Mouse (Mus musculus): ENCODE data around the gene Dmpk. TPM values are rescaled to one million over a fixed set of nuclear protein-coding genes. Genes with fewer than 3 reads are reported as not detected.

The Dmpk gene
- polyA plus RNA-seq, 1 experiment from 2014 or later = 10.9 TPM

DNA sequence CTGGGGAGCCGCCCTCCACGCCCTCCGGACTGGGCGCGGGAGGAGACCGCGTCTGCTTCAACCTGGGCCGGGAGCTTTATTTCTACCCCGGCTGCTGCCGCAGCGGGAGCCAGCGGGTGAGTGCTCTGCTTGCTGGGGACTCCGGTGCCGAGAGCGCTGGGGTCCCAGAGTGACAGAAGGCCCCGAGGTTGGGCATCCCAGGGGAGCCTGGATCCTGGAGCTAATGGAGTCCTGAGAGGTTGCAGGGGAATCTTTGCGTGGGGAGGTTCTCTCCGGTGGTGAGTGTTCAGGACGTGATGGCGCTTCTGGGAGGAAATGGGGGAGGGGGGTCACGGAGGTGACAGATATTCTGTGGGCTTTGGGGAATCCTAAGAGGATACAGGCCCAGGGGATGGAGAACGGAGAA, 7.1 kb upstream of the Dmpk start:
- no peaks in the 10 kb centered on the region for H3K9me3 ChIP-seq
- peak overlapping the region; percentile 99 for H3K9ac ChIP-seq
- no peak for ATAC-seq (ENCODE audit: low FRiP score, low read depth)
- peaks cover 32% of the 10 kb centered on the region for H3K36me3 ChIP-seq
- H3K4me2 ChIP-seq = peak overlapping the region; percentile 82
- H3K27me3 ChIP-seq = no peaks in the 10 kb centered on the region
- WGBS = under 1% methylated on average over 22 of the region's 22 CpGs
- peak overlapping the region; percentile 75 for H3K27ac ChIP-seq (replicated peaks)
- peak overlapping the region; percentile 84 for H3K4me3 ChIP-seq
- peaks cover 22% of the 10 kb centered on the region for H3K4me1 ChIP-seq (replicated peaks)

DNA sequence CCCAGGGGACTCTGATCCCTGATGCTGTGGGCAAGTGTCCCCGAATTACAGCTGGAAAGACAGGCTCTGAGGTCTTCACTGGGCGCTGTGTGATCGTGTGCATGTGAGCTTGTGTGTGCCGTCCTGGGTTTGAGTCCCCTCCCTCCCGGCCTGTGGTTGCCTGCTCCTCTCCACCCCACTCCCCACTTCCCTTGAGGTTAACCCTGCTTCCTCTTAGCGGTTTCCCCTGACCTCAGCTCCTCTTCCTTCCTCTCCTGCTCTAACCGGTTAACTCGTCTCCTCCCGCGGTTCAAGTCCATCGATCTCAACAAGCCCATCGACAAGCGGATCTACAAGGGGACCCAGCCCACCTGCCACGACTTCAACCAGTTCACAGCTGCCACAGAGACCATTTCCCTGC, 5.9 kb upstream of the Dmpk start:
- no peaks in the 10 kb centered on the region for H3K27me3 ChIP-seq
- no peaks in the 10 kb centered on the region for H3K9me3 ChIP-seq
- peak overlapping the region; percentile 84 for H3K4me3 ChIP-seq
- H3K4me2 ChIP-seq = peak overlapping the region; percentile 82
- H3K9ac ChIP-seq = no peak overlapping the region
- WGBS = 76% methylated on average over 14 of the region's 14 CpGs
- H3K27ac ChIP-seq (replicated peaks) = no peak overlapping the region
- no peak for ATAC-seq (ENCODE audit: low FRiP score, low read depth)
- peaks cover 42% of the 10 kb centered on the region for H3K36me3 ChIP-seq
- H3K4me1 ChIP-seq (replicated peaks) = peaks cover 22% of the 10 kb centered on the region

DNA sequence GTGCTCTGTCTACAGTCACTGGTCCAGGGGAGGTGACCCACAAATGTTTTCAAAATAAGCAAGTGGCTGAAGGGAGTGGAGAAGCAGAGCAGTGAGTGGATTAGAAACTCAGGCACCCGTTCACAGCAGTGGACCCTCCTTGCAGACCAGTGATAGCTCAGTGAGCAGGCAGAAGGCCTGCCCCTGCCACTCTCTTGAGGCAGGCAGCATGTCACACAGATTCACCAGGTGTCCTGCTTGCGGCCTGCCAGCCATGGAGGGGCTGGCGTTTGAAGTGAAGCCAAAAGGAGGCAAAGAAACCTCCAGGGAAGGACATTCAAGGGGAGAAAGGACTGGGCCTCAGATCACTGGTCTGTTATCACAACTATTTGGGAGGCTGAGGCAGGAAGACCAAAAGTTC, 4.9 kb upstream of the Dmpk start:
- no peak overlapping the region for H3K4me2 ChIP-seq
- H3K9me3 ChIP-seq = no peaks in the 10 kb centered on the region
- peaks cover 48% of the 10 kb centered on the region for H3K36me3 ChIP-seq
- ATAC-seq (ENCODE audit: low FRiP score, low read depth) = no peak
- no peak overlapping the region for H3K4me3 ChIP-seq
- H3K4me1 ChIP-seq (replicated peaks) = peaks cover 29% of the 10 kb centered on the region
- no peak overlapping the region for H3K27ac ChIP-seq (replicated peaks)
- 80% methylated on average over 3 of the region's 3 CpGs for WGBS
- no peak overlapping the region for H3K9ac ChIP-seq
- H3K27me3 ChIP-seq = no peaks in the 10 kb centered on the region

GRCm38 (mm10) chr7:19080451-19080950, 3.1 kb upstream of the Dmpk start:
- Histone ChIP-seq H3K9ac (no peak overlapping the region), H3K27me3 (no peaks in the 10 kb centered on the region), H3K9me3 (no peaks in the 10 kb centered on the region), H3K27ac (replicated peaks) (no peak overlapping the region), H3K4me2 (no peak overlapping the region), H3K36me3 (peaks cover 53% of the 10 kb centered on the region), H3K4me1 (replicated peaks) (peaks cover 36% of the 10 kb centered on the region), H3K4me3 (no peak overlapping the region)
- ATAC-seq (ENCODE audit: low FRiP score, low read depth) = no peak
- 92% methylated on average over 19 of the region's 19 CpGs for WGBS

GRCm38 (mm10) chr7:19082171-19082570, 1.5 kb upstream of the Dmpk start:
- no peak overlapping the region for H3K9ac ChIP-seq
- no peak overlapping the region for H3K4me3 ChIP-seq
- peaks cover 54% of the 10 kb centered on the region for H3K36me3 ChIP-seq
- no peaks in the 10 kb centered on the region for H3K9me3 ChIP-seq
- no peak overlapping the region for H3K27ac ChIP-seq (replicated peaks)
- H3K4me1 ChIP-seq (replicated peaks) = peaks cover 35% of the 10 kb centered on the region
- H3K4me2 ChIP-seq = no peak overlapping the region
- no peaks in the 10 kb centered on the region for H3K27me3 ChIP-seq
- no peak for ATAC-seq (ENCODE audit: low FRiP score, low read depth)
- 92% methylated on average over 4 of the region's 4 CpGs for WGBS

DNA sequence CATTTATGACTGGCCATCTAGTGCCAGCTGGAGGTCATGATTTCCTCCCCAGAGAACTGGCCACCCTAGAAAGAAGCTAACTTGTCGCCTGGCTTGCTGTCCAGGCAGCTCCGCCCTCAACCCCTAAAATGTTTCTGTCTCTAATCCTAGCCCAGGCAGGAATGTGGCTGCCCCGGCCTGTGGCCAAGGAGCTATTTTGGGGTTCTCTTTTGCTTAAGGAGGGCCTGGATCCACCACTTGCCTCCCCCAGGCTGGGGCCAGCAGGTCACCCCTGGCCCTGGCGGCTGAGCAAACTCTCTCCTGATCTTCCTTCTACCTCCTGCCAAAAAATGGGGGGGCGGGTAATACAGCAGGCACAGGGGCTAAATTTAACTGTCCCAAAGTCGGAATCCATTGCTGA, 553 bp upstream of the Dmpk start:
- no peak overlapping the region for H3K9ac ChIP-seq
- 64% methylated on average over 6 of the region's 6 CpGs for WGBS
- H3K27ac ChIP-seq (replicated peaks) = no peak overlapping the region
- H3K27me3 ChIP-seq = no peaks in the 10 kb centered on the region
- H3K4me2 ChIP-seq = no peak overlapping the region
- peaks cover 26% of the 10 kb centered on the region for H3K4me1 ChIP-seq (replicated peaks)
- H3K36me3 ChIP-seq = peaks cover 54% of the 10 kb centered on the region
- H3K9me3 ChIP-seq = no peaks in the 10 kb centered on the region
- H3K4me3 ChIP-seq = no peak overlapping the region
- no peak for ATAC-seq (ENCODE audit: low FRiP score, low read depth)

GRCm38 (mm10) chr7:19084277-19084771, 675 bp downstream of the Dmpk start:
- H3K36me3 ChIP-seq = peaks cover 48% of the 10 kb centered on the region
- peaks cover 23% of the 10 kb centered on the region for H3K4me1 ChIP-seq (replicated peaks)
- H3K9ac ChIP-seq = no peak overlapping the region
- WGBS = 73% methylated on average over 6 of the region's 6 CpGs
- no peak overlapping the region for H3K4me3 ChIP-seq
- H3K27ac ChIP-seq (replicated peaks) = no peak overlapping the region
- no peaks in the 10 kb centered on the region for H3K9me3 ChIP-seq
- no peak for ATAC-seq (ENCODE audit: low FRiP score, low read depth)
- H3K4me2 ChIP-seq = peak overlapping the region; percentile 17; the same call in 1 of the 2 replicates
- H3K27me3 ChIP-seq = no peaks in the 10 kb centered on the region

GRCm38 (mm10) chr7:19084921-19085473, 1.3 kb downstream of the Dmpk start:
- Histone ChIP-seq H3K27ac (replicated peaks) (no peak overlapping the region), H3K4me2 (no peak overlapping the region), H3K4me3 (no peak overlapping the region), H3K9ac (no peak overlapping the region), H3K27me3 (no peaks in the 10 kb centered on the region), H3K9me3 (no peaks in the 10 kb centered on the region), H3K4me1 (replicated peaks) (peaks cover 23% of the 10 kb centered on the region), H3K36me3 (peaks cover 48% of the 10 kb centered on the region)
- WGBS = 23% methylated on average over 9 of the region's 9 CpGs
- no peak for ATAC-seq (ENCODE audit: low FRiP score, low read depth)

DNA sequence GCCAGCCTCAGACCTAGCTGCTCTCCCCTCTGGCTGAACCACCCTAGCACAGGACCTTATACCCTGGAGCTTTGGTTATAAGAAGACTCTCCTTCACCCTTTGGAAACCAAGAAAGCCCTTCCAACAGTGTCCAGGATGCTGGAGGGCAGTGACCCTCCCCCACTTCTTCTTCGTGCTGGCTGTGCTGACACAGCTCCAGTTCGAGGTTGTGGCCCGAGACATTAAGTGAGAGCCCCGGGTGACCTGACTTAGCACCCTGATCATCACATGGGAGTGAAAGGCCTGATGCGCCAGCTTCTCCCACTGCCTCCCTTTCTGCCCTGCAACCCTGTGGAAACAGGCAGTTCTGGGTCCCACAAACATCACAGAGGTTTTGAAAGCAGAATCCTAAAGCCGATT, 1.8 kb downstream of the Dmpk start:
- 15% methylated on average over 6 of the region's 6 CpGs for WGBS
- no peak for ATAC-seq (ENCODE audit: low FRiP score, low read depth)
- Histone ChIP-seq H3K9ac (no peak overlapping the region), H3K4me2 (no peak overlapping the region), H3K27me3 (peaks cover 3% of the 10 kb centered on the region; the same call in 1 of the 2 replicates), H3K27ac (replicated peaks) (no peak overlapping the region), H3K4me3 (no peak overlapping the region), H3K4me1 (replicated peaks) (peaks cover 23% of the 10 kb centered on the region), H3K36me3 (peaks cover 48% of the 10 kb centered on the region), H3K9me3 (no peaks in the 10 kb centered on the region)

DNA sequence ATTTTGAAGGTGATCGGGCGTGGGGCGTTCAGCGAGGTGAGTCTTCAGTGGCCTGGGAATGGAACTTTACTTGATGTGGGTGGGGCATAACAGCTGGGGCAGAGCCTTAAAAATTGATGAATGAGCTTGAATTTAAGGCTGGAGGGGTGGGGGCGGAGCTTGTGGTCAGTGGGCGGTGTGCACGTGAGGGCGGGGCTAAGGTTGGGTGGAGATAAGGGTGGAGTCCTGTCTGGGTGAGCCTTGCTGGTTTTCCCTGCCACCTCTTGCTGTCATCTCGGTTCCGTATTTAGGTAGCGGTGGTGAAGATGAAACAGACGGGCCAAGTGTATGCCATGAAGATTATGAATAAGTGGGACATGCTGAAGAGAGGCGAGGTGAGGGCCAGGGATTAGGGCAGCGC, 2.4 kb downstream of the Dmpk start:
- Histone ChIP-seq H3K9me3 (no peaks in the 10 kb centered on the region), H3K4me3 (no peak overlapping the region), H3K9ac (no peak overlapping the region), H3K4me1 (replicated peaks) (peaks cover 23% of the 10 kb centered on the region), H3K27ac (replicated peaks) (no peak overlapping the region), H3K4me2 (no peak overlapping the region), H3K27me3 (peaks cover 8% of the 10 kb centered on the region; the same call in 1 of the 2 replicates), H3K36me3 (peaks cover 46% of the 10 kb centered on the region)
- no peak for ATAC-seq (ENCODE audit: low FRiP score, low read depth)
- 17% methylated on average over 14 of the region's 14 CpGs for WGBS

- Histone ChIP-seq H3K36me3 (peaks cover 39% of the 10 kb centered on the region), H3K4me1 (replicated peaks) (peaks cover 24% of the 10 kb centered on the region), H3K9ac (no peak overlapping the region), H3K4me3 (no peak overlapping the region), H3K4me2 (no peak overlapping the region), H3K27me3 (peaks cover 15% of the 10 kb centered on the region), H3K9me3 (no peaks in the 10 kb centered on the region), H3K27ac (replicated peaks) (no peak overlapping the region)
- no peak for ATAC-seq (ENCODE audit: low FRiP score, low read depth)
- 72% methylated on average over 18 of the region's 18 CpGs for WGBS
These were observed 3.1 kb downstream of the Dmpk start for GRCm38 (mm10) chr7:19086760-19087159.

GRCm38 (mm10) chr7:19088813-19089212, 5.2 kb downstream of the Dmpk start:
- Histone ChIP-seq H3K4me1 (replicated peaks) (peaks cover 37% of the 10 kb centered on the region), H3K9ac (no peak overlapping the region), H3K9me3 (no peaks in the 10 kb centered on the region), H3K4me2 (no peak overlapping the region), H3K27me3 (peaks cover 26% of the 10 kb centered on the region), H3K36me3 (peaks cover 26% of the 10 kb centered on the region), H3K4me3 (no peak overlapping the region), H3K27ac (replicated peaks) (no peak overlapping the region)
- WGBS = 41% methylated on average over 10 of the region's 10 CpGs
- ATAC-seq (ENCODE audit: low FRiP score, low read depth) = no peak

DNA sequence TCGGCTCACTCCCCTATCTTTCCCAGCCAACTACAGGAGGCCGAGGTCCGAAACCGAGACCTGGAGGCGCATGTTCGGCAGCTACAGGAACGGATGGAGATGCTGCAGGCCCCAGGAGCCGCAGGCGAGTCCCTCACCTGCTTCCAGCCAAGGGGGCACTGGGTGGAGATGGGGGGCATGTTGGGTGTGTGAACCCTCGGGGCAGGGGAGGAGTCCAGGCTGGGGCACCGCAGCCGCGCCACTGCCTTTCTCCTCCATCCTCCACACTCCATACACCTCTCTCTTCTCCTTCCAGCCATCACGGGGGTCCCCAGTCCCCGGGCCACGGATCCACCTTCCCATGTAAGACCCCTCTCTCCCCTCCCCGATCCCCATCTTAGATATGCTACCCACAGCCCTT, 8.3 kb downstream of the Dmpk start:
- H3K9ac ChIP-seq = no peak overlapping the region

More for the DNA sequence above, 8.3 kb downstream of the Dmpk start:
- ATAC-seq (ENCODE audit: low FRiP score, low read depth) = no peak
- Histone ChIP-seq H3K4me3 (no peak overlapping the region), H3K4me2 (peak overlapping the region; percentile 99; the same call in 1 of the 2 replicates), H3K27ac (replicated peaks) (no peak overlapping the region), H3K9me3 (no peaks in the 10 kb centered on the region), H3K4me1 (replicated peaks) (peaks cover 52% of the 10 kb centered on the region), H3K27me3 (peaks cover 43% of the 10 kb centered on the region), H3K36me3 (peaks cover 22% of the 10 kb centered on the region)
- 36% methylated on average over 17 of the region's 17 CpGs for WGBS

All from hindbrain, embryonic 15.5 days (tissue).